Mouse (Mus musculus): ENCODE results near the gene Acp4. TPM values are rescaled to one million over a fixed set of nuclear protein-coding genes. Genes with fewer than 3 reads are reported as not detected.
A peak's percentile ranks its signal among the peaks of the same experiment; 100 is the strongest.

Acp4 gene
- polyA plus RNA-seq, 1 experiment = not detected

DNA sequence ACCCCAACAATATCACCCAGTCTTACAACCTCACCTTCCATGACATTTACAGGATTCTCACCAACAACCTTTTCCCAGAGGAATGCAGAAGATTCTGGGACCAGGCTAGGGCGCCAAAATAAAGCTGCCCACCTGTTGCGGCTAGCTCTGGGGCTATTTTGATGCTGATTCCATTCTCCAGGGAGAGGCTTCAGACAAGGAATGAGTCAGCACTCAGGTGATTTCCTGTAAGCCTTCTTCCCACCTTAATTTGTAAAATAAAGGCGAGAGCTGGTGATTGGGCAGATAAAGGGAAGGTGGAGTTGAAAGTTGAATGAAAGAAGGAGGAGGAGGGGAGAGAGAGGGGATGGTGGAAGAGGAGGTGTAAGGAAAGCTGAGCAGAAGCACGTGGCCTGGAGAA is 34.2 kb upstream of the Acp4 start:
- TF ChIP-seq CTCF (IDR thresholded peaks at IDR 0.05; ENCODE audit: borderline replicate concordance, insufficient read depth, low read depth, low read length) (no peak), POLR2A (IDR thresholded peaks at IDR 0.05; ENCODE audit: borderline replicate concordance, insufficient read depth, low read length) (no peak)
- no peak overlapping the region for H3K27ac ChIP-seq (ENCODE audit: insufficient read depth, low read length)
- H3K4me1 ChIP-seq (ENCODE audit: control insufficient read depth, insufficient read depth, low read length) = no peaks in the 10 kb centered on the region
- no peak overlapping the region for H3K4me3 ChIP-seq (replicated peaks; ENCODE audit: insufficient read depth, low read depth, low read length)
- 47% methylated on average over 4 of the region's 4 CpGs for WGBS
- no peaks in the 10 kb centered on the region for H3K27me3 ChIP-seq (ENCODE audit: control insufficient read depth, insufficient read depth, low read length)
- no peak for DNase-seq

GRCm38 (mm10) chr7:44290986-44291385 is 33.8 kb upstream of the Acp4 start:
- no peak for DNase-seq

GRCm38 (mm10) chr7:44287760-44288159 is 30.6 kb upstream of the Acp4 start:
- Histone ChIP-seq H3K27me3 (ENCODE audit: control insufficient read depth, insufficient read depth, low read length) (no peaks in the 10 kb centered on the region), H3K27ac (ENCODE audit: insufficient read depth, low read length) (no peak overlapping the region), H3K4me3 (replicated peaks; ENCODE audit: insufficient read depth, low read depth, low read length) (no peak overlapping the region), H3K4me1 (ENCODE audit: control insufficient read depth, insufficient read depth, low read length) (no peaks in the 10 kb centered on the region)
- TF ChIP-seq CTCF (IDR thresholded peaks at IDR 0.05; ENCODE audit: borderline replicate concordance, insufficient read depth, low read depth, low read length) (no peak), POLR2A (IDR thresholded peaks at IDR 0.05; ENCODE audit: borderline replicate concordance, insufficient read depth, low read length) (no peak)
- WGBS = 80% methylated on average over 7 of the region's 7 CpGs
- DNase-seq = no peak

More at GRCm38 (mm10) chr7:44290986-44291385, 33.8 kb upstream of the Acp4 start:
- H3K4me1 ChIP-seq (ENCODE audit: control insufficient read depth, insufficient read depth, low read length) = no peaks in the 10 kb centered on the region
- H3K27ac ChIP-seq (ENCODE audit: insufficient read depth, low read length) = no peak overlapping the region
- H3K27me3 ChIP-seq (ENCODE audit: control insufficient read depth, insufficient read depth, low read length) = no peaks in the 10 kb centered on the region
- TF ChIP-seq POLR2A (IDR thresholded peaks at IDR 0.05; ENCODE audit: borderline replicate concordance, insufficient read depth, low read length) = no peak
- TF ChIP-seq CTCF (IDR thresholded peaks at IDR 0.05; ENCODE audit: borderline replicate concordance, insufficient read depth, low read depth, low read length) = no peak
- H3K4me3 ChIP-seq (replicated peaks; ENCODE audit: insufficient read depth, low read depth, low read length) = no peak overlapping the region
- WGBS = 76% methylated on average over 4 of the region's 4 CpGs

- H3K4me1 ChIP-seq (ENCODE audit: control insufficient read depth, insufficient read depth, low read length) = no peaks in the 10 kb centered on the region
- WGBS = 42% methylated on average over 7 of the region's 7 CpGs
- DNase-seq = no peak
- no peaks in the 10 kb centered on the region for H3K27me3 ChIP-seq (ENCODE audit: control insufficient read depth, insufficient read depth, low read length)
- no peak overlapping the region for H3K4me3 ChIP-seq (replicated peaks; ENCODE audit: insufficient read depth, low read depth, low read length)
- H3K27ac ChIP-seq (ENCODE audit: insufficient read depth, low read length) = no peak overlapping the region
- TF ChIP-seq POLR2A (IDR thresholded peaks at IDR 0.05; ENCODE audit: borderline replicate concordance, insufficient read depth, low read length) (no peak), CTCF (IDR thresholded peaks at IDR 0.05; ENCODE audit: borderline replicate concordance, insufficient read depth, low read depth, low read length) (no peak)
Observed at GRCm38 (mm10) chr7:44281586-44281985, 24.4 kb upstream of the Acp4 start.

DNA sequence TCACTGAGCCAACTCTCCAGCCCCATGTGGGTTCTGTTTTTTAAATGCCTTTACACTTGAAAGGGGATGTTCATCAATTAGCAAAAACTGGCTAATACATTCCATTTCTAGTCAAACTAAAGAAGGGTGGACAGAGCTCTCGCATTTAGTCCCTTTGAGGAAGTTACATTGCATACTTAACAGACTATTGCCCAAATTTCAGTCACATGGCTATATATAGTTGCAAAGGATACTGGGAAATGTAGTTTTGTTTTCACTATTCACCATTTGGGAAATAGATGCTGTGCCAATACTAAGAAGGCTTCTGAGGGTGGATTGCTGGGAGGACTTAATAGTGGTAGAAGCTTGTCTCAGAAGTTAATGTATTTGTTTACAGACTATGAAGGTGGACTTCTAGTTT is 23.8 kb upstream of the Acp4 start:
- H3K27me3 ChIP-seq (ENCODE audit: control insufficient read depth, insufficient read depth, low read length) = no peaks in the 10 kb centered on the region
- H3K4me3 ChIP-seq (replicated peaks; ENCODE audit: insufficient read depth, low read depth, low read length) = no peak overlapping the region
- no peaks in the 10 kb centered on the region for H3K4me1 ChIP-seq (ENCODE audit: control insufficient read depth, insufficient read depth, low read length)
- TF ChIP-seq CTCF (IDR thresholded peaks at IDR 0.05; ENCODE audit: borderline replicate concordance, insufficient read depth, low read depth, low read length) = no peak
- DNase-seq = no peak
- no peak overlapping the region for H3K27ac ChIP-seq (ENCODE audit: insufficient read depth, low read length)
- WGBS = 65% methylated on average over 1 of the region's 1 CpGs

- no peak for TF ChIP-seq POLR2A (IDR thresholded peaks at IDR 0.05; ENCODE audit: borderline replicate concordance, insufficient read depth, low read length)
- TF ChIP-seq CTCF (IDR thresholded peaks at IDR 0.05; ENCODE audit: borderline replicate concordance, insufficient read depth, low read depth, low read length) = peak; percentile 83
- 45% methylated on average over 2 of the region's 2 CpGs for whole genome bisulfite sequencing
- H3K4me1 ChIP-seq (ENCODE audit: control insufficient read depth, insufficient read depth, low read length) = no peaks in the 10 kb centered on the region
- H3K27me3 ChIP-seq (ENCODE audit: control insufficient read depth, insufficient read depth, low read length) = no peaks in the 10 kb centered on the region
- no peak overlapping the region for H3K27ac ChIP-seq (ENCODE audit: insufficient read depth, low read length)
- peak; percentile 64 to 74 for DNase-seq
- H3K4me3 ChIP-seq (replicated peaks; ENCODE audit: insufficient read depth, low read depth, low read length) = no peak overlapping the region
Observed at GRCm38 (mm10) chr7:44277250-44277622, 20.1 kb upstream of the Acp4 start.

DNA sequence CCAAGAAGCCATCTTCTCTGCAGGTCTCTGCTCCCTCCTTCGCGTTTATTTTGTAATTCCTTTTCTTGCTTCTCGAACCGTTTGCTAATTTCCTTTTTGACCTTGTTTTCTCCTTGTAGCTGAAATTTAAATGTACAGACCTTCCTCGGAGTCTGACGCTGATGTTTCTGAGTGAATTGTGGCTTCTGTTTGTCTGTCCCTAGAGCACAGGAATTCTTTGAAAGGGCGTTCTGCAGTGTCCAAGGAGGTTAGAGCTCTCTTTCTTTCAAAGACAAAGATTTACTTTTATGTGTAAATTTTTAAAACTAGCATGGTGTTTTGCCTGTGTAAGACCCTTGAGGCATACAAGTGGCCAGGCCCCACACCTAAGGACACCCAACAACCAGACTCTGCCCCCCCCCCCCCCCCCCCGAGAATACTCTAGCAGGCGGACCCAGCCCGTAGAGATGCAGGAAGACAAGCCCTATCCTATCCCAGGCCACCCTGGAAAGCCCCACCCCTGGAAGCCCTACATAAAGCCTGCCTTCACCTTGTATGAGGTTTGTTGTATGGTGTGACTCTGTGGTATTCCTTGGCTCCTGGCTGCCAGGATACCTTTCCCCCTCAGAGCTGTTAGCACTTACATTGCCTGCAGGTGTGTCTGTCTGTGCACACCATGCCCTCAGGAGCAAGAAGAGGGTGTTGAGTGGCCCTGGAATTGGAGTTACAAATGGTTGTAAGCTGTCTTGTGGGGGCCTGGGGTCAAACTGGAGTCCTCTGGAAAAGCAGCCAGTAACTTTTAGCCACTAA is 19.5 kb upstream of the Acp4 start:
- TF ChIP-seq POLR2A (IDR thresholded peaks at IDR 0.05; ENCODE audit: borderline replicate concordance, insufficient read depth, low read length) (no peak), CTCF (IDR thresholded peaks at IDR 0.05; ENCODE audit: borderline replicate concordance, insufficient read depth, low read depth, low read length) (no peak)
- no peak for DNase-seq
- 71% methylated on average over 10 of the region's 10 CpGs for WGBS
- no peak overlapping the region for H3K27ac ChIP-seq (ENCODE audit: insufficient read depth, low read length)
- H3K4me3 ChIP-seq (replicated peaks; ENCODE audit: insufficient read depth, low read depth, low read length) = no peak overlapping the region
- H3K4me1 ChIP-seq (ENCODE audit: control insufficient read depth, insufficient read depth, low read length) = no peaks in the 10 kb centered on the region
- H3K27me3 ChIP-seq (ENCODE audit: control insufficient read depth, insufficient read depth, low read length) = no peaks in the 10 kb centered on the region

DNA sequence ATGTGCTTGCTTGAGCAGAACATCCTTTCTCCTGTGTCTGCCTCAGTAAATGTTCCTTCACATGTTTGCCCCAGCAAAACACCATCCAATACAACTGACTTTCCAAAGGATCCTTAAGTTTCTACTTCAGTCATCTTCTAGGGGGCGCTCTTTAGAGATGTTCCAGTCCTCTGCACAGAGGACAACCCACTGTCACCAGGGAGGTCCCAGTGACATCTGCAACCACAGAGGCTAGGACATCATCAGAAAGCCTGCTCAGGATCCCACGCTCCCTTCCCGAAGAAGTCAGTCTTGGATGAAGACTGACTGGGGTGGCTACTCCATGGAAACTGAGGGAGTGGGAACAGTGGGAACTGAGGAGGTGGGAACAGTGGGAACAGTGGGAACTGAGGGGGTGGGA is 18.4 kb upstream of the Acp4 start:
- Histone ChIP-seq H3K4me1 (ENCODE audit: control insufficient read depth, insufficient read depth, low read length) (no peaks in the 10 kb centered on the region), H3K27ac (ENCODE audit: insufficient read depth, low read length) (no peak overlapping the region), H3K27me3 (ENCODE audit: control insufficient read depth, insufficient read depth, low read length) (no peaks in the 10 kb centered on the region), H3K4me3 (replicated peaks; ENCODE audit: insufficient read depth, low read depth, low read length) (no peak overlapping the region)
- 71% methylated on average over 3 of the region's 3 CpGs for WGBS
- TF ChIP-seq POLR2A (IDR thresholded peaks at IDR 0.05; ENCODE audit: borderline replicate concordance, insufficient read depth, low read length) (no peak), CTCF (IDR thresholded peaks at IDR 0.05; ENCODE audit: borderline replicate concordance, insufficient read depth, low read depth, low read length) (peak; percentile 8; the same call in 1 of the 2 replicates)
- DNase-seq = no peak
